Mouse (Mus musculus) midbrain, embryonic 12.5 days (tissue): ENCODE measurements around the gene Fbxl20. TPM values are rescaled to one million over a fixed set of nuclear protein-coding genes. Genes with fewer than 3 reads are reported as not detected.

Experiments
- ATAC-seq: fragments of 200-750 bp; cut with Nextera tagmentation; 2 replicates; pipeline ENCODE4 v1.8.0; 2017; ENCODE audit warnings: low read depth, moderate TSS enrichment, moderate library complexity; ENCODE audit not compliant: low FRiP score
- H3K27ac ChIP-seq: fragments of 300-500 bp; sonication (generic); replicated peaks from 2 replicates; pipeline ENCODE4 v1.5.1; 2016; ENCODE audit warnings: mild to moderate bottlenecking
- H3K27me3 ChIP-seq: fragments of 300-500 bp; sonication (generic); 2 replicates; pipeline ENCODE4 v1.6.1; 2016; ENCODE audit warnings: mild to moderate bottlenecking
- H3K36me3 ChIP-seq: fragments of 300-500 bp; sonication (generic); 2 replicates; pipeline ENCODE4 v1.6.1; 2016
- H3K4me1 ChIP-seq: fragments of 300-500 bp; sonication (generic); 2 replicates; pipeline ENCODE4 v1.6.1; 2016
- H3K4me2 ChIP-seq: fragments of 300-500 bp; sonication (generic); replicated peaks from 2 replicates; pipeline ENCODE4 v1.6.1; 2016; ENCODE audit warnings: mild to moderate bottlenecking, moderate library complexity
- H3K4me3 ChIP-seq: fragments of 300-500 bp; sonication (generic); 2 replicates; pipeline ENCODE4 v1.5.1; 2016; ENCODE audit warnings: mild to moderate bottlenecking
- H3K9ac ChIP-seq: fragments of 300-500 bp; sonication (generic); replicated peaks from 2 replicates; pipeline ENCODE4 v1.6.1; 2016; ENCODE audit warnings: mild to moderate bottlenecking, moderate library complexity
- H3K9me3 ChIP-seq: fragments of 300-500 bp; sonication (generic); 2 replicates; pipeline ENCODE4 v1.6.1; 2016; ENCODE audit warnings: mild to moderate bottlenecking
- WGBS: fragments of 180-500 bp; shearing (Covaris S2); methylation state at CpG from one replicate; pipeline ENCODE4 v1.1.7; 2016; 5-methylcytosine and 5-hydroxymethylcytosine counted together
- polyA plus RNA-seq: library from polyadenylated mRNA; unstranded; fragments of >200 nt; fragmentation: Nextera tagmentation; extraction: Ambion mirVana; gene quantifications from 2 replicates; pipeline ENCODE4 v1.2.1, GENCODE M21; 2016

The Fbxl20 gene
- polyA plus RNA-seq, 1 experiment from 2014 or later, result 35.2 TPM

DNA sequence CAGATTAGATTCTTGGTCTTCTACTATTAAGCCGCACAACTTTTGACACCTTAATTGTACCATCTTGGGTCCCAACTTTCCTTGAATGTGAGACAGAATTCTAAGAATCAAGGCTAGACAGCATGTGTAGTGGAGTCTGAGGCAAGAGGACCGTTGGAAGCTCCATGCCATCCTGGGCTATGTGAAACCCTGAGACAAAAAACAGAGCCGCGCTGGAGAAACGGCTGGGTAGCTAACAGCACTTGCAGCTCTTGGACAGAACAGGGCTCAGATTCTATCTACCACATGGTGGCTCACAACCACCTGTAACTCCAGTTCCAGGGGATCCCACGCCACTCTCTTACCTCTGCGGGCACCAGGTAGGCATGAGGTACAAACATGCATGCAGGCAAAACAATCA, 4.3 kb downstream of the Fbxl20 start:
- H3K4me2 ChIP-seq, result no peak overlapping the region
- H3K27me3 ChIP-seq, result no peaks in the 10 kb centered on the region
- H3K4me3 ChIP-seq, result no peak overlapping the region
- H3K4me1 ChIP-seq, result peaks cover 18% of the 10 kb centered on the region
- no peak for ATAC-seq
- no peaks in the 10 kb centered on the region for H3K9me3 ChIP-seq
- no peak overlapping the region for H3K9ac ChIP-seq
- H3K36me3 ChIP-seq, result no peaks in the 10 kb centered on the region; the same call in 1 of the 2 replicates
- H3K27ac ChIP-seq, result no peak overlapping the region
- 84% methylated on average over 7 of the region's 7 CpGs for WGBS

GRCm38 (mm10) chr11:98142545-98142944, 7.7 kb downstream of the Fbxl20 start:
- no peaks in the 10 kb centered on the region for H3K9me3 ChIP-seq
- ATAC-seq, result no peak
- 89% methylated on average over 2 of the region's 2 CpGs for WGBS
- no peaks in the 10 kb centered on the region for H3K27me3 ChIP-seq
- H3K9ac ChIP-seq, result no peak overlapping the region
- H3K27ac ChIP-seq, result no peak overlapping the region
- peaks cover 7% of the 10 kb centered on the region for H3K4me1 ChIP-seq
- H3K4me3 ChIP-seq, result no peak overlapping the region
- no peak overlapping the region for H3K4me2 ChIP-seq
- no peaks in the 10 kb centered on the region; the same call in 1 of the 2 replicates for H3K36me3 ChIP-seq

GRCm38 (mm10) chr11:98138894-98139293, 11.3 kb downstream of the Fbxl20 start:
- Histone ChIP-seq H3K9ac (no peak overlapping the region), H3K9me3 (no peaks in the 10 kb centered on the region), H3K36me3 (peaks cover 4% of the 10 kb centered on the region; the same call in 1 of the 2 replicates), H3K27me3 (no peaks in the 10 kb centered on the region), H3K4me1 (no peaks in the 10 kb centered on the region), H3K4me3 (no peak overlapping the region), H3K4me2 (no peak overlapping the region), H3K27ac (no peak overlapping the region)
- 85% methylated on average over 7 of the region's 7 CpGs for WGBS
- no peak for ATAC-seq

GRCm38 (mm10) chr11:98137836-98138235, 12.4 kb downstream of the Fbxl20 start:
- Histone ChIP-seq H3K9me3 (no peaks in the 10 kb centered on the region), H3K4me2 (no peak overlapping the region), H3K36me3 (peaks cover 4% of the 10 kb centered on the region; the same call in 1 of the 2 replicates), H3K4me3 (no peak overlapping the region), H3K27me3 (no peaks in the 10 kb centered on the region), H3K9ac (no peak overlapping the region), H3K4me1 (no peaks in the 10 kb centered on the region), H3K27ac (no peak overlapping the region)
- WGBS, result 89% methylated on average over 11 of the region's 11 CpGs
- ATAC-seq, result no peak

DNA sequence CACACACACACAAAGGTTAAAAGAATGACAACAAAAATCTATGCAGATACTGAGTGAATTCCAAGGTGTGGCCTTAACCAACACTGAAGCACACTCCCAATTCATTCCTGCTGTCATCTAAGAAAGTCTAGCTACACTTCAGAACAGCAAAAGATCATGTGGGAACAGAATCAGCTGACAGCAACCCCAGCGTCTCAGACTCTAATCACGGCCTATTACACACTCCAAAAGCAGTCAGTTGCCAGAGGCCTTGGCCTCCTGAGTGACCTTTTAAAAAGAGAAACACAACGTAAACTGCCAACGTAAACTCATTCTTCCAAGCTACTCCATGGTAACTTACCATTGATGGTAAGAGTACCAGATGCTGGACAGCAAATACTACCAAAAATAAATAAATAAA, 15.3 kb downstream of the Fbxl20 start:
- Histone ChIP-seq H3K4me1 (0 out of 2 replicates have a peak, but pooled peaks cover 2% of the 10 kb centered on the region), H3K36me3 (0 out of 2 replicates have a peak, but pooled peaks cover 4% of the 10 kb centered on the region), H3K4me2 (no peak overlapping the region), H3K4me3 (no peak overlapping the region), H3K9me3 (no peaks in the 10 kb centered on the region), H3K9ac (no peak overlapping the region), H3K27me3 (no peaks in the 10 kb centered on the region), H3K27ac (no peak overlapping the region)
- no peak for ATAC-seq
- 80% methylated on average over 4 of the region's 4 CpGs for WGBS

- WGBS, result 90% methylated on average over 5 of the region's 5 CpGs
- H3K27ac ChIP-seq, result no peak overlapping the region
- H3K4me3 ChIP-seq, result no peak overlapping the region
- H3K4me2 ChIP-seq, result no peak overlapping the region
- no peak overlapping the region for H3K9ac ChIP-seq
- H3K4me1 ChIP-seq, result no peaks in the 10 kb centered on the region
- peaks cover 32% of the 10 kb centered on the region for H3K36me3 ChIP-seq
- no peak for ATAC-seq
- no peaks in the 10 kb centered on the region for H3K9me3 ChIP-seq
- no peaks in the 10 kb centered on the region for H3K27me3 ChIP-seq
Observed at GRCm38 (mm10) chr11:98123424-98123823, 26.8 kb downstream of the Fbxl20 start.

- no peak overlapping the region for H3K4me2 ChIP-seq
- no peaks in the 10 kb centered on the region for H3K4me1 ChIP-seq
- no peaks in the 10 kb centered on the region for H3K27me3 ChIP-seq
- H3K9ac ChIP-seq, result no peak overlapping the region
- WGBS, result 97% methylated on average over 1 of the region's 1 CpGs
- no peak overlapping the region for H3K27ac ChIP-seq
- H3K9me3 ChIP-seq, result no peaks in the 10 kb centered on the region
- H3K36me3 ChIP-seq, result peaks cover 44% of the 10 kb centered on the region
- no peak overlapping the region for H3K4me3 ChIP-seq
- no peak for ATAC-seq
Observed at GRCm38 (mm10) chr11:98114363-98114762, 35.8 kb downstream of the Fbxl20 start.

GRCm38 (mm10) chr11:98113504-98113903, 36.7 kb downstream of the Fbxl20 start:
- H3K4me3 ChIP-seq, result no peak overlapping the region
- no peak for ATAC-seq
- H3K4me1 ChIP-seq, result no peaks in the 10 kb centered on the region
- H3K9me3 ChIP-seq, result no peaks in the 10 kb centered on the region
- H3K36me3 ChIP-seq, result peaks cover 48% of the 10 kb centered on the region
- H3K27me3 ChIP-seq, result no peaks in the 10 kb centered on the region
- no peak overlapping the region for H3K9ac ChIP-seq
- no peak overlapping the region for H3K27ac ChIP-seq
- H3K4me2 ChIP-seq, result no peak overlapping the region
- 50% methylated on average over 4 of the region's 4 CpGs for WGBS

GRCm38 (mm10) chr11:98109706-98110105, 40.5 kb downstream of the Fbxl20 start:
- Histone ChIP-seq H3K9ac (no peak overlapping the region), H3K36me3 (peaks cover 63% of the 10 kb centered on the region), H3K27me3 (no peaks in the 10 kb centered on the region), H3K4me3 (no peak overlapping the region), H3K27ac (no peak overlapping the region), H3K9me3 (no peaks in the 10 kb centered on the region), H3K4me2 (no peak overlapping the region), H3K4me1 (no peaks in the 10 kb centered on the region)
- 88% methylated on average over 5 of the region's 5 CpGs for WGBS
- no peak for ATAC-seq

- no peaks in the 10 kb centered on the region for H3K27me3 ChIP-seq
- H3K4me2 ChIP-seq, result no peak overlapping the region
- H3K36me3 ChIP-seq, result peaks cover 91% of the 10 kb centered on the region
- 100% methylated on average over 3 of the region's 3 CpGs for WGBS
- no peak overlapping the region for H3K9ac ChIP-seq
- H3K27ac ChIP-seq, result no peak overlapping the region
- H3K4me3 ChIP-seq, result no peak overlapping the region
- H3K4me1 ChIP-seq, result no peaks in the 10 kb centered on the region
- H3K9me3 ChIP-seq, result no peaks in the 10 kb centered on the region
- no peak for ATAC-seq
Observed at GRCm38 (mm10) chr11:98101332-98101731, 48.9 kb downstream of the Fbxl20 start.

GRCm38 (mm10) chr11:98090583-98090982, 59.6 kb downstream of the Fbxl20 start:
- 95% methylated on average over 9 of the region's 9 CpGs for WGBS
- Histone ChIP-seq H3K4me1 (0 out of 2 replicates have a peak, but pooled peaks cover 3% of the 10 kb centered on the region), H3K36me3 (peaks cover 68% of the 10 kb centered on the region), H3K9me3 (no peaks in the 10 kb centered on the region), H3K9ac (no peak overlapping the region), H3K27ac (no peak overlapping the region), H3K27me3 (no peaks in the 10 kb centered on the region), H3K4me3 (no peak overlapping the region), H3K4me2 (no peak overlapping the region)
- no peak for ATAC-seq

- Histone ChIP-seq H3K9ac (no peak overlapping the region), H3K27ac (no peak overlapping the region), H3K36me3 (peaks cover 62% of the 10 kb centered on the region), H3K9me3 (no peaks in the 10 kb centered on the region), H3K4me1 (0 out of 2 replicates have a peak, but pooled peaks cover 3% of the 10 kb centered on the region), H3K4me3 (no peak overlapping the region), H3K27me3 (no peaks in the 10 kb centered on the region), H3K4me2 (no peak overlapping the region)
- WGBS, result 56% methylated on average over 7 of the region's 7 CpGs
- no peak for ATAC-seq
Observed at GRCm38 (mm10) chr11:98088224-98088623, 62.0 kb downstream of the Fbxl20 start.

DNA sequence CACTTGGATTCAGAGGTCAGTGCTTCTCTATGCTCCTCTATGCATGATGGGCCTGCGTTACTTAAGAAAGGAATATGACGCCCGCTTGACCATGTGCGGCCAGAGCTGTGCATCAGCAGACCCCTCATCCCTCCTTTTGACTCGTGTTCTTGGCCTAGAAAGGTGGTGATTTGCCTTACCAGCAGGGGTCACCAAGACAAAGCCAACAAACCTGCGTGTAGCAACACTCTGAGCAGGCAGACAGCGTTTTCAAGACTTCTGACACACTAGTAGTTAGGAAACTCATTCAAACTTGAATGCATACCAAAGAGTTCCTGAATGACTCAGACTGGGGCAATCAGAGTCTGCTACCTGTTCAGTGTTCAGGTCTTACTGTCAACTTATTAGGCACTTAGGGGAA, 63.6 kb downstream of the Fbxl20 start:
- Histone ChIP-seq H3K36me3 (peaks cover 49% of the 10 kb centered on the region), H3K9me3 (no peaks in the 10 kb centered on the region), H3K4me1 (0 out of 2 replicates have a peak, but pooled peaks cover 3% of the 10 kb centered on the region), H3K27ac (no peak overlapping the region), H3K4me2 (no peak overlapping the region), H3K4me3 (no peak overlapping the region), H3K27me3 (no peaks in the 10 kb centered on the region), H3K9ac (no peak overlapping the region)
- no peak for ATAC-seq
- 75% methylated on average over 7 of the region's 7 CpGs for WGBS
